ENCODE assay signal across 26 mouse cellular contexts in genomic region chr3:98077866-98078265, GRCm38 (mm10).
"Had no signal": no experiment of that assay in that cellular context is flagged by ENCODE, and none has a peak within 500 bp of the region (broad histone marks: within the 10 kb centered on the region; RNA-seq: fewer than 3 reads in every experiment).

No protein-coding gene starts in this region.

- H3K36me3 ChIP-seq: forebrain, embryonic 15.5 days had no signal

- H3K27me3 ChIP-seq: forebrain, embryonic 15.5 days; heart, embryonic 12.5 days; hindbrain, embryonic 12.5 days; intestine, embryonic 15.5 days; limb, embryonic 13.5 days; limb, embryonic 15.5 days had no signal

- H3K4me3 ChIP-seq: forebrain, embryonic 15.5 days; heart, embryonic 10.5 days; heart, embryonic 12.5 days; hindbrain, embryonic 10.5 days; hindbrain, embryonic 12.5 days; intestine, embryonic 15.5 days; limb, embryonic 13.5 days; limb, embryonic 15.5 days had no signal

- H3K27ac ChIP-seq: forebrain, embryonic 15.5 days; heart, embryonic 10.5 days; hindbrain, embryonic 10.5 days; hindbrain, embryonic 12.5 days; hindbrain, embryonic 14.5 days; intestine, embryonic 15.5 days; limb, embryonic 15.5 days had no signal

- H3K4me1 ChIP-seq: forebrain, embryonic 15.5 days had no signal

- ATAC-seq: forebrain, embryonic 15.5 days; forebrain, postnatal 0 days; hindbrain, embryonic 16.5 days; inflammation-experienced regulatory T-cells, adult 6 months; intestine, embryonic 15.5 days; intestine, postnatal 0 days had no signal

- H3K4me2 ChIP-seq: forebrain, embryonic 15.5 days; heart, embryonic 12.5 days; hindbrain, embryonic 12.5 days; hindbrain, embryonic 14.5 days; intestine, embryonic 15.5 days; limb, embryonic 13.5 days; limb, embryonic 15.5 days had no signal

- H3K9me3 ChIP-seq: forebrain, embryonic 15.5 days; heart, embryonic 10.5 days; heart, embryonic 12.5 days; hindbrain, embryonic 10.5 days; hindbrain, embryonic 12.5 days; intestine, embryonic 15.5 days; limb, embryonic 13.5 days; limb, embryonic 15.5 days had no signal

- DNase-seq: forebrain, postnatal 0 days; gastrocnemius, postnatal 14 days; gastrocnemius, postnatal 36 days; heart, adult 18-20 months; heart, postnatal 10 days; heart, postnatal 4 days; kidney, adult 18-20 months; kidney, adult 8-10 months; kidney, postnatal 10 days; kidney, postnatal 25 days; kidney, postnatal 4 days; layer of hippocampus, adult 9-11 months; layer of hippocampus, postnatal 36 days; left cerebral cortex, postnatal 4 days had no signal

- H3K9ac ChIP-seq: forebrain, embryonic 15.5 days; forebrain, postnatal 0 days; heart, embryonic 12.5 days; hindbrain, embryonic 12.5 days; hindbrain, embryonic 14.5 days; intestine, embryonic 15.5 days; limb, embryonic 13.5 days; limb, embryonic 15.5 days had no signal
